Mouse (Mus musculus) embryonic facial prominence, embryonic 15.5 days (tissue): ENCODE data around the gene Cyp17a1. TPM values are rescaled to one million over a fixed set of nuclear protein-coding genes. Genes with fewer than 3 reads are reported as not detected.

Source experiments
- ATAC-seq: fragments of 200-750 bp; cut with Nextera tagmentation; 2 replicates; pipeline ENCODE4 v1.8.0; 2017; ENCODE audit warnings: low read depth, moderate TSS enrichment; ENCODE audit not compliant: insufficient number of reproducible peaks, low FRiP score, low TSS enrichment
- H3K27ac ChIP-seq: fragments of 300-500 bp; sonication (generic); replicated peaks from 2 replicates; pipeline ENCODE4 v1.5.1; 2015; ENCODE audit warnings: mild to moderate bottlenecking, inconsistent platforms
- H3K27me3 ChIP-seq: fragments of 300-500 bp; sonication (generic); 2 replicates; pipeline ENCODE4 v1.6.1; 2015; ENCODE audit warnings: inconsistent platforms
- H3K36me3 ChIP-seq: fragments of 300-500 bp; sonication (generic); 2 replicates; pipeline ENCODE4 v1.6.1; 2015; ENCODE audit warnings: mild to moderate bottlenecking, inconsistent platforms
- H3K4me1 ChIP-seq: fragments of 300-500 bp; sonication (generic); 2 replicates; pipeline ENCODE4 v1.6.1; 2015; ENCODE audit warnings: inconsistent platforms
- H3K4me2 ChIP-seq: fragments of 300-500 bp; sonication (generic); replicated peaks from 2 replicates; pipeline ENCODE4 v1.6.1; 2015; ENCODE audit warnings: mild to moderate bottlenecking, inconsistent platforms
- H3K4me3 ChIP-seq: fragments of 300-500 bp; sonication (generic); replicated peaks from 2 replicates; pipeline ENCODE4 v1.5.1; 2015; ENCODE audit warnings: mild to moderate bottlenecking, inconsistent platforms
- H3K9ac ChIP-seq: fragments of 300-500 bp; sonication (generic); 2 replicates; pipeline ENCODE4 v1.6.1; 2015; ENCODE audit warnings: inconsistent platforms
- H3K9me3 ChIP-seq: fragments of 300-500 bp; sonication (generic); replicated peaks from 2 replicates; pipeline ENCODE4 v1.6.1; 2016; ENCODE audit warnings: inconsistent platforms
- WGBS: fragments of 180-500 bp; shearing (Covaris S2); methylation state at CpG from one replicate; pipeline ENCODE4 v1.1.7; 2015; 5-methylcytosine and 5-hydroxymethylcytosine counted together
- polyA plus RNA-seq: library from polyadenylated mRNA; unstranded; fragments of >200 nt; fragmentation: Nextera tagmentation; extraction: Ambion mirVana; gene quantifications from 2 replicates; pipeline ENCODE4 v1.2.1, GENCODE M21; 2015

The Cyp17a1 gene
- polyA plus RNA-seq, 1 experiment from 2014 or later = 1.1 TPM

DNA sequence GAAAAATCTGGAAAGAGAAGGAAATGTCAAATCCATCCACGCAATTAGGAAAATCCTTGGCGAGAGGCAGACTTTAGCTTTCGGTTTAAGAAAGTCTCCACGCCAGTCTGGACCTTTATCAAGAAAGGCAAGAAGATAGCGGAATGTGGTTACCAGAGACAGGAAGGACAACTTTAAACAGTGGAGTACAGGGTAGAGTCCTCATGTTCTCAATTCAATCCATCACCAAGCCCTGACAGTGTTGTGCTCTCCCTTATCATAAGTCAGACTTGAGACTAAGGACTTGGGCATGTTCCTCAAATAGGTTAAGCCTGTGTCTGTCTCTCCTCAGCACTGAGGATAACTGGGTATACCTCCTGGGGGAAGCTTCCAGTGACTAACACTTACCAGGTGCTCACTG lies 3.2 kb downstream of the Cyp17a1 start:
- WGBS = 87% methylated on average over 5 of the region's 5 CpGs
- H3K9me3 ChIP-seq = no peaks in the 10 kb centered on the region
- no peak overlapping the region for H3K4me2 ChIP-seq
- no peak overlapping the region for H3K9ac ChIP-seq
- H3K36me3 ChIP-seq = no peaks in the 10 kb centered on the region
- H3K27me3 ChIP-seq = peaks cover 10% of the 10 kb centered on the region; the same call in 1 of the 2 replicates
- ATAC-seq = no peak
- H3K27ac ChIP-seq = no peak overlapping the region
- H3K4me1 ChIP-seq = peaks cover 7% of the 10 kb centered on the region; the same call in 1 of the 2 replicates
- H3K4me3 ChIP-seq = no peak overlapping the region

DNA sequence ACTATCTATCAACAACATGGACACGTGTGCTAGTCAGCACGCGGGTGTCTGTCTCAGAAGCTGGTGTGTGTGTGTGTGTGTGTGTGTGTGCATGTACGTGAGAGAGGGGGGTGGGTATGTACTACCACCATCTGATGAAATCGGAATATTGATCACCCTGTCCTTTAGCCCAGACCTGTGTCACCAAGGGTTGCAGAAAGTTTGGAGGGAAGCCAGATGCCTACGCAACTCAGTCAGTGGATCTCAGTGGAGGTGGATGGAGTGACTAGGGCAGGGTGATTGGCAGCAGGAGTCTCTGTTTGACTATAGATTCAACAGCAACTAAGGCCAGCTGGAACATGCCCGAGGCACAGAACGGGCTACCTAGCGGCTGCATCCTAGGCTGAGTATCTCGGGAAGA lies 4.7 kb downstream of the Cyp17a1 start:
- Histone ChIP-seq H3K27ac (no peak overlapping the region), H3K9me3 (no peaks in the 10 kb centered on the region), H3K4me1 (peaks cover 7% of the 10 kb centered on the region; the same call in 1 of the 2 replicates), H3K4me2 (no peak overlapping the region), H3K9ac (no peak overlapping the region), H3K27me3 (peaks cover 10% of the 10 kb centered on the region; the same call in 1 of the 2 replicates), H3K4me3 (no peak overlapping the region), H3K36me3 (no peaks in the 10 kb centered on the region)
- 76% methylated on average over 10 of the region's 10 CpGs for WGBS
- no peak; the same call in 1 of the 2 replicates for ATAC-seq

DNA sequence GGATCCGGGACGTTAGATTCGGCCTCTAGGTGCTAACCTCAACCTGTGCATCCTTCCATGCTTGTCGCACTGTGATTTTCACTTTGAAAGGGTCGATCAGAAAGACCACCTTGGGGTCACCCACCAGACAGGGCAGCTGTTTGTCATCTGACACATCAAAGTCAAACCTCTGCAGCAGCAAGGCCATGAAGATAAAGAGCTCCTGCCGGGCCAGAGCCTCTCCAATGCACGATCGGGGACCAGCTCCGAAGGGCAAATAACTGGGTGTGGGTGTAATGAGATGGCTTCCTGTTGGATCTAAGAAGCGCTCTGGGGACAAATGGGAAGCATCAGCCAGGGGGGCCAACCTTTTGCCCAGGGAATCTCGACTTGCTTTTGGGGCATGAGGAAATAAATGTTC lies 5.7 kb downstream of the Cyp17a1 start:
- no peak overlapping the region for H3K4me3 ChIP-seq
- H3K4me2 ChIP-seq = no peak overlapping the region
- no peak for ATAC-seq
- peaks cover 10% of the 10 kb centered on the region; the same call in 1 of the 2 replicates for H3K4me1 ChIP-seq
- no peak overlapping the region for H3K9ac ChIP-seq
- WGBS = 73% methylated on average over 11 of the region's 11 CpGs
- no peaks in the 10 kb centered on the region for H3K36me3 ChIP-seq
- H3K27me3 ChIP-seq = peaks cover 9% of the 10 kb centered on the region; the same call in 1 of the 2 replicates
- no peak overlapping the region for H3K27ac ChIP-seq
- H3K9me3 ChIP-seq = no peaks in the 10 kb centered on the region

DNA sequence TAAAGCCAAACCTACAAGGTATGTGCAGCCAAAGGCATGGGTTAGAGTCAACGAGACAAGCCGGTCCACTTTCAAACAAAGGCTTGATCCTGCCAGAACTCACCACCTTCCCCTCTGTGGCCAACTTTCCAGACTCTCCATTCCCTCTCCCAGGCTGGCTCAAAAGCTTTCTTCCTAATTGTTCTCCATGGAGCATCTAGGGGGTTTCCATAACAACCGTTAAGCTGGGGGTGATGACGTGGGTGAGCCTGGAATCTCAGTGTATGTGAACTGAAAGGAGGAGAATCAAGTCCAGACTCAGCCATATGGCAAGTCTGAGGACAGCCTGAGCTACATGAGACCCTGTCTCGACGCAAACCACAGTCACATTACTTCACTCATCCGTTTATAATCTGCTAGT lies 7.5 kb downstream of the Cyp17a1 start:
- no peaks in the 10 kb centered on the region for H3K9me3 ChIP-seq
- peaks cover 11% of the 10 kb centered on the region; the same call in 1 of the 2 replicates for H3K4me1 ChIP-seq

DNA sequence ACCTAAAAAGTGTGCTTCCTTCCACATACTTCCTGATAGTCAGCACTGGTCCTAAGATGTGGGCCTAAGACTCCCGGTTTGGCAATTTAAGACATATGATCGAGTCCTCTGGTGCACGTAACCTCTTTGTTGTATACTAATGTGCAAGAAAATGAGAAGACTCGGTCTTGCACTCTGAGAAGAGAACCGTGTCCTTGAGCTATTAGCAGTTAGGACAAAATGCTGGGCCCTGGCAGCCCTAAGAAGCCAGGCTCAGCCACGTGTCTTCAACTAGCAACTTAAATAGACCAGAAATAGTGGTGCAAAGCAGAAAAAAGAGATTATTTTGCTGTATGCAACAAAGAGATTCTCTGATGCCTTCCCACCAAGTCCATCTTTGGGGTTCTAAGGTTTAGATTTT lies 10.2 kb downstream of the Cyp17a1 start:
- Histone ChIP-seq H3K27me3 (no peaks in the 10 kb centered on the region), H3K4me1 (peaks cover 11% of the 10 kb centered on the region; the same call in 1 of the 2 replicates), H3K4me2 (no peak overlapping the region), H3K9ac (no peak overlapping the region), H3K36me3 (no peaks in the 10 kb centered on the region), H3K27ac (no peak overlapping the region), H3K4me3 (no peak overlapping the region), H3K9me3 (no peaks in the 10 kb centered on the region)
- no peak for ATAC-seq
- 63% methylated on average over 6 of the region's 6 CpGs for WGBS

More for the DNA sequence above, 7.5 kb downstream of the Cyp17a1 start:
- Histone ChIP-seq H3K27me3 (no peaks in the 10 kb centered on the region), H3K4me2 (no peak overlapping the region), H3K9ac (no peak overlapping the region), H3K27ac (no peak overlapping the region), H3K4me3 (no peak overlapping the region), H3K36me3 (no peaks in the 10 kb centered on the region)
- WGBS = 37% methylated on average over 7 of the region's 7 CpGs
- ATAC-seq = no peak

DNA sequence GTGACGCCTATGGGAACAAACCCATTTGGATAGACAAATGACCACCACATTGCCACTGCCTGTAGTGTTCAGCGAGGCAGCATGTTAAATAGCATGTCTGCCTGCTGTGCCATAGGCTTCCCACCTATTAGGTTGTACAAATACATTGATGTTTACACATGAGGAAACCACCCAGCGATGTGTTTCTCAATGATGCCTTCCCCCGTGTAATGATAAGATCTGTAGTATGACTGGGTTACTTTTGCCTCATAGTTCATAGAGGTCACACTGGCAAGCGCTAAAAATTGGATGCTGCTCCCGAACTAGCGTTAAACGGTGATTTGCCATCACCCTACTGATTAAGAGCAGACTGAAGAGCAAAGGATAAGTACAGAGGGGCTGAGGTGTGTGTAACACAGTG lies 10.8 kb downstream of the Cyp17a1 start:
- H3K4me1 ChIP-seq = peaks cover 11% of the 10 kb centered on the region; the same call in 1 of the 2 replicates
- H3K4me3 ChIP-seq = no peak overlapping the region
- no peak overlapping the region for H3K9ac ChIP-seq
- WGBS = 75% methylated on average over 8 of the region's 8 CpGs
- no peak for ATAC-seq
- H3K4me2 ChIP-seq = no peak overlapping the region
- no peaks in the 10 kb centered on the region for H3K27me3 ChIP-seq
- no peaks in the 10 kb centered on the region for H3K9me3 ChIP-seq
- H3K36me3 ChIP-seq = peaks cover 2% of the 10 kb centered on the region
- H3K27ac ChIP-seq = no peak overlapping the region

DNA sequence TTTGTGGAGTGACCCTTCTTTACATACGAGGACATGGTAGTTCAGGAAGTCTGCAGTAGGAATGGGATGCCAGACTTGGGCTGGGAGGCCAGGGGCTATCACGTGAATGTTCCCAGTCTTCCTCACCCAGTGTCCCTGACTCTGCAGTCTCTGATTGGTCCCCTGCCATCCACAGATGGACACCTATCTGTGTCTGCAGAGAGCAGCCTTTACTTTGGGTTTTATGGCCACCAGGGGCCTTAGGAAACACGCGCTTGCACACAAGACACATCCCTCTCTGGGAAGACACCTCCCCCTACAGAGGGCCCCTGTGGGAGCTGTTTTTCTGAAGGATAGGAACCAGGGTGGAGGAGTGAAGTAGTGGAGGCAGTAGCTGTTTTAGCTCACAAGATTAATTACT lies 11.5 kb downstream of the Cyp17a1 start:
- Histone ChIP-seq H3K9me3 (no peaks in the 10 kb centered on the region), H3K36me3 (peaks cover 9% of the 10 kb centered on the region)
- WGBS = 62% methylated on average over 4 of the region's 4 CpGs

DNA sequence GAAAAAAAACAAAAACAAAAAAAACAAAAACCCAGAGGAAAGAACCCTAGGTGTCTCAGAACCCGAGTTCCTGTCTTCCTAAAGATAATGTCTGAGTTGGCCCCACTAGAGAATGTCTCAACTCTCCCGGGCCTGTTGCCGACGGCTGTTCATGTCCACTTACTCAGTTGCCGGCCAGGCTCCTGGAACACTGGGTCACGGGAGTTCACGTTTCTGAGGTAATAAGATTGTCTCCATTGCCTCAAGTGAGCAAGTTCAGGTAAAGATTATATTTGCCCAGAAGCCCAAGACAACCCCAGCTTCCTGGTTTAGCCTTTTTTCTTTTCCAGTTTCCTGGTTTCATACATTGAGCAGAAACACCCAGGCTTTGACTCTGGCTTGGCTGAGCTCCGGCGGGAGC lies 14.1 kb downstream of the Cyp17a1 start:
- peaks cover 35% of the 10 kb centered on the region for H3K36me3 ChIP-seq
- H3K4me1 ChIP-seq = 0 out of 2 replicates have a peak, but pooled peaks cover 4% of the 10 kb centered on the region
- H3K27me3 ChIP-seq = no peaks in the 10 kb centered on the region
- H3K9ac ChIP-seq = no peak overlapping the region
- 82% methylated on average over 9 of the region's 9 CpGs for WGBS
- no peak overlapping the region for H3K4me2 ChIP-seq
- no peaks in the 10 kb centered on the region for H3K9me3 ChIP-seq
- no peak for ATAC-seq
- H3K4me3 ChIP-seq = no peak overlapping the region
- no peak overlapping the region for H3K27ac ChIP-seq

More for the DNA sequence above, 11.5 kb downstream of the Cyp17a1 start:
- no peak overlapping the region for H3K9ac ChIP-seq
- no peak for ATAC-seq
- no peak overlapping the region for H3K4me2 ChIP-seq
- H3K27ac ChIP-seq = no peak overlapping the region
- no peak overlapping the region for H3K4me3 ChIP-seq
- H3K27me3 ChIP-seq = no peaks in the 10 kb centered on the region
- peaks cover 11% of the 10 kb centered on the region; the same call in 1 of the 2 replicates for H3K4me1 ChIP-seq

DNA sequence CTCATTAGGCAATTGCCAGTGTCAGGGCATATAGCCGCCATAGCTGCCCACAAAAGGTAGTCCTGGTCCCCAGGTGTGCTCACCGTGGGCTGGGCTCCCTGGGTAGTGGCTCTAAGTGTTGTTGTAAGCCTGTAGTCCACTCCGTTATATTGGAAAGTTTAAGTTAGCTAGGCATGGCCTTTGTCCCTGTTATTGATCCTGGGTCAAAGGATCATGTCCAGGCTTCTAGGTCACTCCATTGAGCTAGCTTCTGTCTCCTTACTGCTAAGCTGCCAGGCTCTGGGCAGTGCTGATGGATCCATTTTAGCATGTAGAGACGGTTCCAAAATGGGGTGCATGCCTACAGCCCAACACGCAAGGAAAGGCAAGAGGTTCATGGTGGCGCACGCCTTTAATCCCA lies 14.6 kb downstream of the Cyp17a1 start:
- Histone ChIP-seq H3K27ac (no peak overlapping the region), H3K4me1 (0 out of 2 replicates have a peak, but pooled peaks cover 4% of the 10 kb centered on the region), H3K9me3 (no peaks in the 10 kb centered on the region), H3K9ac (no peak overlapping the region), H3K4me3 (no peak overlapping the region), H3K27me3 (no peaks in the 10 kb centered on the region), H3K4me2 (no peak overlapping the region), H3K36me3 (peaks cover 40% of the 10 kb centered on the region)
- ATAC-seq = no peak
- WGBS = 94% methylated on average over 7 of the region's 7 CpGs

DNA sequence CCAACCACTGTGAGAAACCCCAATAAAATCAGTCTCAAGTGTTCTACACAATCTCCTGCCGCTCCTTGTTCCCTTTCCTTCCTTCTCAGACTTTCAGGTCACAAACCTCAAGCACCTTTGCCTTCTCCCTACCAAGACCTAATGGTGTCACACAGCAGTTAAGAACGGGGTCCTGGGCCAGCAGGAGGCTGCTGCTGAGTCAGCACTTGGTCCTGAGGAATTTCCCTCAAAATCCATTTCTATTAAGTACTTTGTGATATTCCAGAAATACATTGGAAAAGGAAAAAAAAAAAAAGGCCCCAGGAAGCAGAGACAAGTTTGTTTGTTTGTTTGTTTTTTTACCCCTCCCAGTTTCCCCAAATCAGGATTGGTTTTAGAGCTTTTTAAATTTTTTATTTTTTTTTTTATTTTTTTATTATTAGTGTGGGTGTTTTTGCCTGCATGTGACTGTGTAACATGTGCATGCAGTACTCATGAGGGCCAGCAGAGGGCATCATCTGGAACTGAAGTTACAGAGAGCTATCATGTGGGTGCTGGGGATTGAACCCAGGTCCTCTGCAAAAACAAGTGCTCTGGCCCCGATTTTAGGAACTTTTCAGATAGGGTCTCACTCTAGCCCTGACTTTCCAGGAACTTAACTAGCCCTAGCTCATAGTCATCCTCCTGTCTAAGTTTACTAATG lies 15.5 kb downstream of the Cyp17a1 start:
- H3K4me1 ChIP-seq = 0 out of 2 replicates have a peak, but pooled peaks cover 3% of the 10 kb centered on the region
- no peaks in the 10 kb centered on the region for H3K27me3 ChIP-seq
- 93% methylated on average over 3 of the region's 3 CpGs for WGBS
- no peaks in the 10 kb centered on the region for H3K9me3 ChIP-seq
- H3K36me3 ChIP-seq = peaks cover 47% of the 10 kb centered on the region
- H3K4me3 ChIP-seq = no peak overlapping the region
- H3K27ac ChIP-seq = no peak overlapping the region
- no peak overlapping the region for H3K9ac ChIP-seq
- no peak overlapping the region for H3K4me2 ChIP-seq
- no peak for ATAC-seq

DNA sequence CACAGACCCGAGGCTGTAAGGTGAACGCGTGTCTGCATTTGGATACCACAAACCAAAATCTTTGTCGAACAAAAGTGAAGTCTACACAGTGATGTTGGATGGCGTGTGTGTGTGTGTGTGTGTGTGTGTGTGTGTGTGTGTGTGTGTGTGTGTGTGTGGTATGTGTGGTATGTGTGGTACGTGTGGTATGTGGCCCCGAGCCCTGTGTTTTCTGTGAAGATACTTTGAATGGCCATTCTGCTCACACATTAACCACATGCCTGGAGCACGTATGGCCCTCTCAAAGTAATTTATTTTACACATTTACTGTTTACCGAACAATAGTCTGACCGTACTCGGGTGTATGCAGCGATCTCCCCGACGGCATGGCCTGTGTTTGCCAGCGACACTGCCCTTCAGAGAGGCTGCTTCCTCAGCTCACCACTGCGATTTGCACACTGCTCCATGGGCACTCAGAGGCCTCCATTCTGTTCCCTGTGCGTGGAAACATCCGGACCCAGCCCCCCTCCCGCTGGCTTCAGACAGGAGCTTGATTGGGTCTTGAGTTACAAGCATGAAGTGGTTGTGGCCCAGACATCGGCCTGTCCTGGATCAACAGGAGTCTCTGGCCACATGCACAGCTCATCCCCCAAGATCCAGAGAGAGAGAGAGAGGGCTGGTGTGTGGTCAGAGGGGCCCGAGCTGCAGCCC lies 16.7 kb downstream of the Cyp17a1 start:
- no peak overlapping the region for H3K27ac ChIP-seq
- no peak for ATAC-seq
- no peaks in the 10 kb centered on the region for H3K4me1 ChIP-seq
- H3K9me3 ChIP-seq = no peaks in the 10 kb centered on the region
- no peaks in the 10 kb centered on the region for H3K27me3 ChIP-seq
- H3K4me3 ChIP-seq = no peak overlapping the region
- H3K9ac ChIP-seq = no peak overlapping the region
- H3K4me2 ChIP-seq = no peak overlapping the region
- peaks cover 56% of the 10 kb centered on the region for H3K36me3 ChIP-seq
- 84% methylated on average over 21 of the region's 21 CpGs for WGBS
